Mouse (Mus musculus): ENCODE measurements around the gene Kif24.
A peak's percentile ranks its signal among the peaks of the same experiment; 100 is the strongest.

- TF ChIP-seq CTCF (IDR thresholded peaks at IDR 0.05; ENCODE audit: control insufficient read depth, insufficient read depth, insufficient replicate concordance, low read depth, low read length) (peak; percentile 36; the same call in 1 of the 2 replicates), POLR2A (IDR thresholded peaks at IDR 0.05; ENCODE audit: control insufficient read depth, low read depth, low read length) (no peak)
Observed at GRCm38 (mm10) chr4:41505131-41505551, 40.5 kb upstream of the Kif24 start.
